Mouse (Mus musculus) G1E (cell line): ENCODE results near the gene Elovl6. TPM values are rescaled to one million over a fixed set of nuclear protein-coding genes. Genes with fewer than 3 reads are reported as not detected.

ENCODE experiments used
- ATAC-seq: 2 replicates; pipeline ENCODE4 v1.8.0; 2016; ENCODE audit warnings: mild to moderate bottlenecking; ENCODE audit not compliant: insufficient number of reproducible peaks, poor library complexity, low FRiP score, severe bottlenecking; ENCODE audit errors: extremely low read depth
- DNase-seq: peaks from one replicate; pipeline ENCODE4 v3.0.0; 2012; ENCODE audit warnings: low spot score
- H3K27me3 ChIP-seq: 2 replicates; pipeline ENCODE4 v1.6.1; 2012; ENCODE audit warnings: mild to moderate bottlenecking, low read length, inconsistent platforms; ENCODE audit not compliant: insufficient read depth
- H3K36me3 ChIP-seq: replicated peaks from 2 replicates; pipeline ENCODE3; 2012; ENCODE audit warnings: mild to moderate bottlenecking, inconsistent platforms
- H3K4me1 ChIP-seq: 2 replicates; pipeline ENCODE4 v1.6.1; 2012; ENCODE audit warnings: low read depth, low read length, inconsistent platforms, mixed read lengths; ENCODE audit not compliant: insufficient read depth
- H3K4me3 ChIP-seq: 2 replicates; pipeline ENCODE4 v1.5.1; 2012; ENCODE audit warnings: low read depth, mild to moderate bottlenecking, inconsistent platforms, low read length, moderate library complexity, mixed read lengths
- H3K9me3 ChIP-seq: replicated peaks from 2 replicates; pipeline ENCODE4 v1.6.1; 2012; ENCODE audit warnings: inconsistent platforms
- CTCF ChIP-seq: IDR thresholded peaks from 2 replicates; pipeline ENCODE4 v1.5.1; 2012; ENCODE audit warnings: low read depth, low read length, inconsistent platforms, mixed read lengths
- GATA1 ChIP-seq: IDR thresholded peaks from 2 replicates; pipeline ENCODE4 v1.6.1; 2012; ENCODE audit warnings: borderline replicate concordance, low read length, inconsistent platforms, mixed read lengths
- GATA2 ChIP-seq: IDR thresholded peaks from 2 replicates; pipeline ENCODE4 v1.6.1; 2012; ENCODE audit warnings: low read depth, low read length, inconsistent platforms, borderline replicate concordance
- POLR2AphosphoS5 ChIP-seq: IDR thresholded peaks from 2 replicates; pipeline ENCODE4 v1.6.1; 2012; ENCODE audit warnings: low read depth, low read length, inconsistent platforms; ENCODE audit not compliant: insufficient replicate concordance
- TAL1 ChIP-seq: conservative IDR thresholded peaks from 2 replicates; pipeline ENCODE4 v1.6.1; 2012; ENCODE audit warnings: low read depth, low read length, inconsistent platforms, mixed read lengths
- polyA plus RNA-seq: library from polyadenylated mRNA; stranded (reverse); fragments of >175 nt; gene quantifications from 2 replicates; pipeline ENCODE4 v1.2.3, GENCODE M21; 2012
- total RNA-seq, 2 experiments: library from RNA; stranded (forward) in 1 of 2; stranded (reverse) in 1 of 2; fragments of 200-1000 nt in 1 of 2; fragments of >200 nt in 1 of 2; fragmentation: Nextera tagmentation in 1 of 2; gene quantifications; 2 replicates each; pipeline ENCODE4 v1.2.3; 2014 to 2017

Elovl6 gene
- total and polyA plus RNA-seq, 3 experiments, result 2.3 to 20.4 (median 20.4) TPM

DNA sequence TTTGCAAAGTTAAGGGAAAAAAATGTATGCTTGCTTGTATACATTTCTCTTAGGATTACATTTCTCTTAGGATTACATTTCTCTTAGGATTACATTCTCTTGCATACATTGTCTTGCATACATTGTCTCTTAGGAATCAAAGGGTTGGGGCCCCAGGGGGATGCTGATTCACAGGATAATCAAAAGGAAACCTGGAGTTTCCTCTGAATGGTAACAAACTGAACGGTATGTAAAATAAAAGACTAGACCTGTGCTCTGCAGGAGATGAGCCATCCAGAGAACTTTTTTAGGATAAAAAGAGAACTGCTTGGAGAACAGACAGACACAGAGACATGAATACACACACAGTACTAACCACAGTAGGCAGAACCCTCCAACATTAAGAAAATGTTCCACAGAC, 118.8 kb downstream of the Elovl6 start:
- no peaks in the 10 kb centered on the region for H3K9me3 ChIP-seq
- H3K36me3 ChIP-seq, result no peaks in the 10 kb centered on the region
- TF ChIP-seq CTCF (no peak), GATA2 (no peak), GATA1 (no peak), POLR2AphosphoS5 (no peak), TAL1 (no peak)
- H3K4me3 ChIP-seq, result no peak overlapping the region
- H3K4me1 ChIP-seq, result no peaks in the 10 kb centered on the region
- no peak for ATAC-seq
- no peak for DNase-seq
- no peaks in the 10 kb centered on the region for H3K27me3 ChIP-seq

DNA sequence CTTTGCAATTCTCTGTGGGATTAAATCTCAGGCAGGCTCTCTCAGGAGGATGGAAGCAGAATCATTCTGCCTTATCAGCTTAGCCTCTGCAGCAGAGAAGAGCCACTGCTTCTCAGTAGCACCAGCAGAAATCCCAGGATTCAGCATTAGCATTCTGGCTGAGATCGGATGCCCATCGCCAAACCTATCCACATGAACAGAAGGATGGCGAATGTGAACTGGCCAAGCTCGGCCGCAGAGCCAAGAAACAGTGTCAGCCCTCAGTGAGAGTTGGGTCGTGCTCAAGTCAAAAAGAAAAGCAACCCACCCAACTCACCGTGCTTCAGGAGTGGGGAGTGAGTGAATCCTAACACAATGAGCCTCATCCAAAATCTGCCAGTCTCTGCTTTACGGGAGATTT, 119.6 kb downstream of the Elovl6 start:
- Histone ChIP-seq H3K4me1 (no peaks in the 10 kb centered on the region), H3K9me3 (no peaks in the 10 kb centered on the region), H3K27me3 (no peaks in the 10 kb centered on the region), H3K4me3 (no peak overlapping the region), H3K36me3 (no peaks in the 10 kb centered on the region)
- DNase-seq, result no peak
- TF ChIP-seq CTCF (no peak), POLR2AphosphoS5 (no peak), GATA1 (no peak), GATA2 (no peak), TAL1 (no peak)
- ATAC-seq, result no peak

DNA sequence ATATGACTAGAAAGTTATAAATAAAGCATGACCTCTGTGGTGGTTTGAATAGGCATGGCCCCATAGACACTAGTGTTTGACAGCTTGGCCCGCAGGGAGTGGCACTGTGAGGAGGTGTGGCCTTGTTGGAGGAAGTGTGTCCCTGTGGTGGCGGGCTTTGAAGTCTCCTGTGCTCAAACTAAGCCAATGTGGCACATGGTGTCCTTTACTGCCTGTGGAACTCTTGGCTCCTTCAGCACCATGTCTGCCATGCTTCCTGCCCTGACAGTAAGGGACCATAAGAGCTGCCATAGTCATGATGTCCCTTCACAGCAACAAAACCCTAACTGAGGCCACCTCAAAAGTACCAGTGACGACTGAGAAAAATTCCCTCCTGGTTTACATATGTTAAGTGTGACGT, 120.3 kb downstream of the Elovl6 start:
- no peaks in the 10 kb centered on the region for H3K9me3 ChIP-seq
- no peaks in the 10 kb centered on the region for H3K36me3 ChIP-seq
- TF ChIP-seq TAL1 (no peak), CTCF (no peak), POLR2AphosphoS5 (no peak), GATA2 (no peak)
- no peak for ATAC-seq
- H3K27me3 ChIP-seq, result no peaks in the 10 kb centered on the region
- no peak overlapping the region for H3K4me3 ChIP-seq
- H3K4me1 ChIP-seq, result no peaks in the 10 kb centered on the region
- DNase-seq, result no peak

DNA sequence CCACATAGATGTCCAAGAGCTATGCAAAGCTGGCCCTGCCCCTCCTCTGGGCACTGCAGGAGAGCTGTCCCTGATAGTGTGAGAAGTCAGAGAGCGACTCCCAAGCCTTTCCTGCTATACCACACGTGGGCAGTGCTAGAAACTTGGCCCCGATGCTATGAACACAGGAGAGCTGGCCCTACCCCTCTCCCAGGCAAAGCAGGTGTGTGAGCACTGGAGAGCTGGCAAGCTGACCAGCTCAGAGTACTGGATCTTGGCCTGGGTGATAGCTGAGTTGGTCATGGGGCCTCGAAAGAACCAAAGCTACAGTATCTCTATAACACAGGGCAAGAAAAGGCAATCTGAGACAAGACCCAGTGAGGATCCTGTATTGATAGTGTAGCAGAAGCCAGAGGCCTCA, 124.4 kb downstream of the Elovl6 start:
- Histone ChIP-seq H3K4me1 (no peaks in the 10 kb centered on the region), H3K27me3 (no peaks in the 10 kb centered on the region), H3K36me3 (no peaks in the 10 kb centered on the region), H3K9me3 (no peaks in the 10 kb centered on the region), H3K4me3 (no peak overlapping the region)
- DNase-seq (no peak), ATAC-seq (no peak)
- no peak for TF ChIP-seq TAL1
- TF ChIP-seq CTCF, result no peak
- TF ChIP-seq GATA2, result no peak
- TF ChIP-seq GATA1, result no peak
- TF ChIP-seq POLR2AphosphoS5, result no peak

DNA sequence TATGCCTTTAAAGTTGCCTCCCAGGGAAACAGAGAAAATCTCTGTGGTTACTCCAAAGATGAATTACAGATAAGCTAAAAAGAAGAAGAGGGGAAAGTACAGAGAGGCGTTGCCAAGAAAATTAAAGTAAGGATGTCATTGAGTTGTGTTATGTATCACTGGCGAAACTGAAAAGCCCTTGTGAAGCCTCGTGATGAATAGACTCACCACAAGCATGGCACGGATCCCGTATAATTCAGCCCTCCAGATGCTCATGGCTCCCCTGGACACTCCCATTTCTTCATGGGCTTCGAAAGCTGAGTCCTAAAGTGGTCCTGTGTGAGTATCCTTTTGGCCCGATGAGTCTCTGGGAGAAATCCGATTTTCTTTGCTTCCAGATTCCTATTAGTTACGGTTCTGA, 125.1 kb downstream of the Elovl6 start:
- DNase-seq (no peak), ATAC-seq (no peak)
- TF ChIP-seq GATA1, result no peak
- TF ChIP-seq GATA2, result no peak
- TF ChIP-seq CTCF, result no peak
- TF ChIP-seq POLR2AphosphoS5, result no peak
- no peak for TF ChIP-seq TAL1
- Histone ChIP-seq H3K36me3 (no peaks in the 10 kb centered on the region), H3K27me3 (no peaks in the 10 kb centered on the region), H3K9me3 (no peaks in the 10 kb centered on the region), H3K4me3 (no peak overlapping the region), H3K4me1 (no peaks in the 10 kb centered on the region)

DNA sequence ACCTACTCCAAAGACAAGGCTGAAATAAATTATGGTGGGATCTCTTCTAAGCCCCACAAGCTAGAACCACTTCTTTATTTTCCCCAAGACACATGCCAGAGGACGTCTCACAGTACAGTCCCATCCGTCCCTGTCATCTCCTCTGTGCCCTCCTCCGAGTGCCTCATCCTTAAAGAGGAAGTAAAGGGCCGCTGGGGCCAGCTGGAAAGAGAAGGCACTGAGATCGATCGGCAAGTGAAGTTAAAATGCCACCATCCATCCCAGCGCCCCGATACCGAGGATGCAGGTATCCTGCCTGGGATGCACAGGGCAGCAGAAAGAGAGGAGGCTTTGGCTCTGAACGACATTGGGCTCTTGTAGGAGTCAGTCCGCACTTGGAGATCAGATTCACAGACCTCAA, 125.6 kb downstream of the Elovl6 start:
- no peak for DNase-seq
- no peak for ATAC-seq
- H3K9me3 ChIP-seq, result no peaks in the 10 kb centered on the region
- no peaks in the 10 kb centered on the region for H3K4me1 ChIP-seq
- H3K4me3 ChIP-seq, result no peak overlapping the region
- no peaks in the 10 kb centered on the region for H3K36me3 ChIP-seq
- no peak for TF ChIP-seq CTCF
- TF ChIP-seq POLR2AphosphoS5, result no peak
- TF ChIP-seq TAL1, result no peak
- no peak for TF ChIP-seq GATA2
- no peak for TF ChIP-seq GATA1
- H3K27me3 ChIP-seq, result no peaks in the 10 kb centered on the region

DNA sequence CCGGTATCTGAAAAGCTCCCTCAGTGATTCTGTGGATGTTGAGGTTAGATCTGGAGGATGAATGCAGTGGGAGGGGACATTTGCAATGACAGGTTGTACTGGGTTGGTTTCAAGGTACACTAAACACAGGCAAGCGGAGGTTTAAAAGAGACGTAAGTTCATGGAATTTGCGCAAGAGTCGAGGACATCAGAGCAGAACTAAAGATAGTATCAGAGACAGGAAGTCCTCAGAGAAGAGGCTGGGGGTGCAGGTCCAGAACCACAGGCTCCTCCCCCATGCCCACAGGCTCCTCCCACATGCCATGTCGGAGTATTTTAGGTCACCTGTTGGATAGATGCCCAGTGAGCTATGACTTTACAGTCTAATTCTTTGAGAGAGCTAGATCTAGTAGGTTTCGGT, 126.6 kb downstream of the Elovl6 start:
- Histone ChIP-seq H3K9me3 (no peaks in the 10 kb centered on the region), H3K36me3 (no peaks in the 10 kb centered on the region), H3K4me3 (no peak overlapping the region), H3K4me1 (no peaks in the 10 kb centered on the region), H3K27me3 (no peaks in the 10 kb centered on the region)
- DNase-seq, result no peak
- no peak for ATAC-seq
- TF ChIP-seq CTCF (no peak), TAL1 (no peak), POLR2AphosphoS5 (no peak), GATA1 (no peak), GATA2 (no peak)
